Mouse (Mus musculus) heart, adult 2 months (tissue): ENCODE measurements at regions not wholly inside any gene's neighbourhood (a gene's known extent, or its start where the extent isn't known, plus 50 kb on each side); places are given as distances from the start of the nearest gene placed in this dataset.

Experiments used
- DNase-seq, 2 experiments: peaks; one replicate each; pipeline ENCODE4 v3.0.0; 2021
- H3K27ac ChIP-seq: fragments of 200-600 bp; 2 replicates; pipeline ENCODE4 v1.8.1; 2022
- H3K27me3 ChIP-seq: fragments of 200-500 bp; 2 replicates; pipeline ENCODE4 v1.6.1; 2012; ENCODE audit warnings: mild to moderate bottlenecking, low read length, inconsistent platforms, mixed read lengths; ENCODE audit not compliant: control insufficient read depth, insufficient read depth
- H3K36me3 ChIP-seq: fragments of 200-500 bp; 2 replicates; pipeline ENCODE4 v1.6.1; 2012; ENCODE audit warnings: low read length, inconsistent platforms; ENCODE audit not compliant: control insufficient read depth, insufficient read depth
- H3K4me1 ChIP-seq: fragments of 200-500 bp; 2 replicates; pipeline ENCODE4 v1.6.1; 2011; ENCODE audit warnings: low read length; ENCODE audit not compliant: control insufficient read depth, insufficient read depth
- H3K4me3 ChIP-seq: fragments of 200-600 bp; 2 replicates; pipeline ENCODE4 v1.8.1; 2022
- H3K79me2 ChIP-seq: fragments of 200-500 bp; replicated peaks from 2 replicates; pipeline ENCODE4 v1.6.1; 2012; ENCODE audit warnings: mild to moderate bottlenecking, inconsistent platforms, low read length, moderate library complexity, mixed read lengths; ENCODE audit not compliant: control insufficient read depth, insufficient read depth
- H3K9ac ChIP-seq: fragments of 200-500 bp; 2 replicates; pipeline ENCODE4 v1.6.1; 2012; ENCODE audit warnings: low read depth, mild to moderate bottlenecking, control low read depth, inconsistent platforms, low read length, mixed read lengths
- CTCF ChIP-seq: fragments of 200-600 bp; IDR thresholded peaks from 2 replicates; pipeline ENCODE4 v1.8.1; 2022; ENCODE audit warnings: antibody characterized with exemption, mild to moderate bottlenecking, moderate library complexity
- EP300 ChIP-seq: fragments of 200-500 bp; IDR thresholded peaks from 2 replicates; pipeline ENCODE4 v1.6.1; 2011; ENCODE audit warnings: low read depth, low read length, control low read depth; ENCODE audit not compliant: insufficient read depth
- POLR2A ChIP-seq: fragments of 200-500 bp; IDR thresholded peaks from 2 replicates; pipeline ENCODE4 v1.6.1; 2011; ENCODE audit warnings: mild to moderate bottlenecking, low read depth, low read length, control low read depth; ENCODE audit not compliant: insufficient read depth
- WGBS: fragments of 180-500 bp; shearing (Covaris S2); methylation state at CpG from one replicate; pipeline ENCODE4 v1.1.7; 2018; 5-methylcytosine and 5-hydroxymethylcytosine counted together
- intact Hi-C: fragments of 180-260 bp; cut with DNase I; formaldehyde crosslinking; loops from one replicate; pipeline ENCODE4 v1.15.1; 2025

DNA sequence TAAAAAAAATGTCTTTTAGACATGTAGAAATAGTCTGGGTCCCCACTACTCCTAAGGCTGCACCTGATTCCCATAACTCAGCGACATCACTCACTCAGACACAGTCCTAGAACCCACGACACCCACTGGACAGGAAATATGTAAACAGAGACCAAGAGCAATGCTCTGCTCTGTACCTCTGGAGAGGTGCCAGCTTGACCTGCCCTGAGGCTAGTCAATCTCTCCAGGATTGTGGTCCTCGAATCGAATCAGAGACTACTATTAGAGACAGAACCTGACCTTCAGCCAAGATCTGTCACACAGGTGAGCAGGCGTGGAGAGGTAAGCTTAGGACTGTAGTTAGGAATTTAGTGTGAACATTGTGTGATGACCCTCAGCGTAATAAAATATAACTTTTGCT is 152.7 kb downstream of the Mycn start:
- Histone ChIP-seq H3K4me1 (0 out of 2 replicates have a peak, but pooled peaks cover 2% of the 10 kb centered on the region), H3K79me2 (no peaks in the 10 kb centered on the region), H3K36me3 (no peaks in the 10 kb centered on the region), H3K9ac (no peak overlapping the region), H3K27me3 (no peaks in the 10 kb centered on the region), H3K4me3 (no peak overlapping the region), H3K27ac (no peak overlapping the region)
- TF ChIP-seq POLR2A, result no peak
- TF ChIP-seq EP300, result no peak
- TF ChIP-seq CTCF, result no peak
- 89% methylated on average over 6 of the region's 6 CpGs for WGBS
- intact Hi-C loops, result loop anchor here (10.0 kb wide), 1 partner anchor 354 kb away; no protein-coding TSS in a partner anchor
- DNase-seq, result no peak

DNA sequence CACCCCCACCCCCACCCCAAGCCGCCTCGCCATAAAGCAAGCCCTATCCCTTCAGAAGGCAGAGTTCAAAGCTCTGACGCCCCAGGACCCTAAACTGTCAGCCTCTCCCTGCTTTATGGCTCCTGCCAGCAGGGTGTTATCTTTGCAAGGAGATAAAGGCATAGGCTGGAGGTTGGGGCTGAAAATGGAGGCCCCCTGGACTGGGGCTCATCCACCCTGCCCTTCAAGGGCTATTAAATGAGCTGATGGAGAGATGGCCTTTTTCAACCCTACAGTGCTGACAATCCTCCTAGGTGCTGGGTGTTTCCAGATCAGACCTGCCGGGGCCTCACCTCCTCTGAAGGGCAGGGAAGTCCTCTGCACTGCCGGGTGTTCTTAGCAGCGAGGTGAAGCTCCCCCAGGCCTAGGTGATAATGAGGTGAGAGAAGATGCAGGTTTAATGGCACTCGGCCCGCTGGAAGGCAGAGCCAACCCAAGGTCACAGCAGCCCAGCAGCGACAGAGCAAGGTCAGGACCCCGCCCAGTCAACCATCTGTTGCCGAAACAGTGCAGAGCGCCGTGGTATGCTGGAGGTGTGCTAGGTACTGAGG is 153.4 kb downstream of the Mycn start:
- H3K9ac ChIP-seq, result no peak overlapping the region
- H3K79me2 ChIP-seq, result no peaks in the 10 kb centered on the region
- no peak overlapping the region for H3K27ac ChIP-seq
- 67% methylated on average over 13 of the region's 13 CpGs for WGBS
- intact Hi-C loops, result loop anchor here (10.0 kb wide), 1 partner anchor 354 kb away; no protein-coding TSS in a partner anchor
- 0 out of 2 replicates have a peak, but pooled peaks cover 2% of the 10 kb centered on the region for H3K4me1 ChIP-seq
- H3K4me3 ChIP-seq, result no peak overlapping the region
- H3K27me3 ChIP-seq, result no peaks in the 10 kb centered on the region
- DNase-seq, result no peak
- H3K36me3 ChIP-seq, result no peaks in the 10 kb centered on the region
- TF ChIP-seq CTCF (no peak), EP300 (no peak), POLR2A (no peak)

DNA sequence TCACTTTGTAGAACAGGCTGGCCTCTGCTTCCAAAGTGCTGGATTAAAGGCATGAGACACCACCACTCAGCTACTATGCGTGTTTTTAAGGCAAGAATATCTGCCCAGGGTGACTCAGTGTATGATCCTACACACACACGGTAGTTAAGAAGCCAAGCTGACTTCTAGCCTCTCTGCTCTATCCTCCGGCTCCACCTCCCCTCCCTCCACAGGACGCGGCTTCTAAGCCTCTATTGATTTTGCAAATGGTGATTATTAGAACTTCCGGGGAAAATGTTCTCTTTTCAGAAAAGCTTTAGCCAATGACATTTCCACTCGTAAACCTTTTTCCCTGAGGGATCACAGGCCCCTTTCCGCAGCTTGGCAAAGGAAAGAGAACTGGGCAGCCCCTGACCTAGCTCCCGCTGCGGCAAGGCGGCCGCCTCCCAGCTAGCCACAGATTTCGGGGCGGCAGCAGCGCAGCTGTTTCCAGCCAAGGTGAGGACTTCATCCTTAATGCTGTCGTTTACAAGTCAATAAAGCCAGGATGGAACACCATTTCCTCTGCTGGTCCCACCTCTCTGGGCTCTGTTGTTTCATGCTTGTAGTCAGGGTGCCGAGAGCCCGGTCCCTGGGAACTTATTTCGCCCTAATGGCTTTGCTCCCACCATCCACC is 154.0 kb downstream of the Mycn start:
- Histone ChIP-seq H3K4me3 (no peak overlapping the region), H3K9ac (no peak overlapping the region), H3K27me3 (no peaks in the 10 kb centered on the region), H3K79me2 (no peaks in the 10 kb centered on the region), H3K4me1 (0 out of 2 replicates have a peak, but pooled peaks cover 2% of the 10 kb centered on the region), H3K36me3 (no peaks in the 10 kb centered on the region), H3K27ac (no peak overlapping the region)
- WGBS, result 25% methylated on average over 19 of the region's 19 CpGs
- no peak for TF ChIP-seq POLR2A
- no peak for TF ChIP-seq CTCF
- TF ChIP-seq EP300, result no peak
- intact Hi-C loops, result loop anchor here (10.0 kb wide), 1 partner anchor 353 kb away; no protein-coding TSS in a partner anchor
- DNase-seq, result no peak

DNA sequence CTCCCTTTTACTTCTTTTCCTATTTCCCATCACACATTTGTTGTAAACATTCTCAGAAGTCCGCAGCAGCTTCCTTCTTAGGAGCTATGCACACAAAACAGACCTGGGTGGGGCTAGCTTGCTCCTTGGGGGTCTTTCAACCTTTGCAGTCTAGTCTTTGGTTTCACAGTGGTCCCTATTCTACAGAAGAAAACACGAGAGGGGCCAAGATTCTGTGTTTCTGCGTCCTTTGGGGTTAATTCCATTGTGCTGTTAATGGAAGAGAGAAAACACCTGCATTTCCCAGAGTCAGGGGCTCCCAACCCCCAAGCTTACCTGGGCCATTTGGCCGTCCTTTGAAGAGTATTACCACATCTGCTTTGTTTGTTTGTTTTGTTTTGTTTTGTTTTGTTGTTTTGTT is 154.6 kb downstream of the Mycn start:
- TF ChIP-seq POLR2A (no peak), CTCF (no peak), EP300 (no peak)
- H3K9ac ChIP-seq, result no peak overlapping the region
- H3K4me3 ChIP-seq, result no peak overlapping the region
- 0 out of 2 replicates have a peak, but pooled peaks cover under 1% of the 10 kb centered on the region for H3K4me1 ChIP-seq
- H3K27ac ChIP-seq, result no peak overlapping the region
- no peaks in the 10 kb centered on the region for H3K27me3 ChIP-seq
- WGBS, result 85% methylated on average over 4 of the region's 4 CpGs
- DNase-seq, result no peak
- no peaks in the 10 kb centered on the region for H3K79me2 ChIP-seq
- no peaks in the 10 kb centered on the region for H3K36me3 ChIP-seq
- intact Hi-C loops, result loop anchor here (10.0 kb wide), 1 partner anchor 352 kb away; no protein-coding TSS in a partner anchor

DNA sequence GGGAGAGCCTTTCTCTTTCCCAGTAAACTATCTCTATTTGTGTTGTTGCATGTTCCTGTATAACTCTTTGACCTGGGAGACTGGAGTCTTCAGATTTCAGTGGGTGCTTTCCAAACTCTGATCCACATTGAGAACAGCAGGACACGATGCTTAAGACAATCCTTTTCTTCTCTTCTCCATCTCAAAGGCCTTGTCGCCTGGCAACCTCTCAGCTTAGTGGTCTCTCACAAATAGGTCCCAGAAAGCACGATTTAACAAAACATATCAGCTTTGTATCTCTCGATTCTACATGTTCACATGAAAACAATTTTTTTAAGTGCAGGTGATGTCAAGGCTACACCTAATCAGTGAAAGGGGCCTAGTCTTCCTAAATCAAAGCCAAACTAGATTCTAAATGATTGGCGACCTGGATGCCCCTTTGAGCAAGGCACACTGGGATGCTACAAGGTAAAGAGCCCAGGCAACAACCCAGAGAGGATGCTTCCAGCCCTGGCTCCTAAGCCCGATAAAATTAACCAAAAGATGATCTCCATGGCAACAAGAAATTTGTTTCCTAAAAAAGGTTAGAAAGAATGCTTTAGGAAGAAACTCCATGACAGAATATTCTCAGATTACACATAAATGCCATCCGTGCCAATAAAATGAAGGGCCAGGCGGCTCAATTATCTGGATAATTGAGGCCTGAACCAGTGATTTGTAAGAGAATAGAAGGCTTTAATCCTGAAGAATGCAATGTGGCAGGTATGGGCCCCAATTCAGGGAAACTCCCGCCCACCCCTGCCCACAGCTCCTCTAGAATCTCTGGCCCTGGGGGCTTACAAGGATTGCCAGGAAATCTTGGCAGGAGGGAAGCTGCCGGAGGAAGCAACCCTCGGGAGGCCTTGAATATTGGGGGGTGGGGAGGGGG is 157.8 kb downstream of the Mycn start:
- intact Hi-C loops, result loop anchor here (5.0 to 10.0 kb wide), 3 partner anchors 158 to 428 kb away; partner anchors contain the start of gene Mycn
- 73% methylated on average over 11 of the region's 11 CpGs for WGBS
- H3K4me3 ChIP-seq, result no peak overlapping the region
- no peak for DNase-seq
- H3K27me3 ChIP-seq, result no peaks in the 10 kb centered on the region
- no peaks in the 10 kb centered on the region for H3K79me2 ChIP-seq
- no peaks in the 10 kb centered on the region for H3K36me3 ChIP-seq
- H3K27ac ChIP-seq, result no peak overlapping the region
- H3K9ac ChIP-seq, result no peak overlapping the region
- TF ChIP-seq POLR2A (no peak), EP300 (no peak), CTCF (no peak)
- no peaks in the 10 kb centered on the region for H3K4me1 ChIP-seq
